Mouse (Mus musculus) cerebellum, postnatal 4 days (tissue): Measurements from ENCODE around the gene Kcnk12.

Source experiments
- DNase-seq, 2 experiments: peaks; one replicate each; pipeline ENCODE4 v3.0.0; 2022; ENCODE audit warnings: low spot score in 2 of 2, mixed read lengths in 1 of 2

The Kcnk12 gene

DNA sequence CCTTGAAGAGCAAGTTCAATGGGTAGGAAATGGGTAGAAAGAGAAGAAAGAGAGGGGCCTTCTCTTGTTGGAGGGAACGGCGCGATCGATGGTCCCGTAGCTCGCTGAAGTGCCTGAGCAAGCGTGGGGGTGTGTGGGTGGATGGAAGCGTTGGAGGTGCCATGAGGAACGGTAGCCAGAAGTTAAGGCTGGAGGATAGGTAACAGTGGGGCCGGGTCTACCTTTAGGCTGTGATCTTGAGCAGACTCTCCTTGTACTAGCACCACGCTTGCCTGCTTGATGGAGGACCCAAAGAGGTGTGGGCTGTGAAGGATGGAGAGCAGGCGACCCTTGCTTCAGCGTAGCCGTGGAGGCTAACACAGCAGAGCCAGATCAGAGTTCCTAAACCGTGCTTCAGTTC lies 12.1 kb downstream of the Kcnk12 start:
- DNase-seq = no peak

DNA sequence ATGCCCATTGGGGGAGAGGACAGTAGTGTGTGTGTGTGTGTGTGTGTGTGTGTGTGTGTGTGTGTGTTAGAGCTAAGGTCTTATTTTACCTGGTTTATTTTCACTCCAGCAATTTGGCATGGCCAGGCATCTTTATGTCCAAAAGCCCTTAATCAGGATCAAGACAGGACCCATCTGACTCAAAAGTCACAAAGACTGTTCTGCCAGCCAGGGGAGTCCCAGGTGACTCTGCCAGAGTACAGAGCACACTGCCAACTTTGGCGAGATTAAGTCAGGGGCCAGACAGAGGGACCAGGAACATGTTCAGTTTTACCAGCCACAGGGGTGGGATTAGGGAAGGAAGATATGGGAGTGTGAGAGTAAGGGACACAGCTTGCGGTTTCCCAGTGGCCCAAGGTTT lies 12.9 kb downstream of the Kcnk12 start:
- no peak for DNase-seq

DNA sequence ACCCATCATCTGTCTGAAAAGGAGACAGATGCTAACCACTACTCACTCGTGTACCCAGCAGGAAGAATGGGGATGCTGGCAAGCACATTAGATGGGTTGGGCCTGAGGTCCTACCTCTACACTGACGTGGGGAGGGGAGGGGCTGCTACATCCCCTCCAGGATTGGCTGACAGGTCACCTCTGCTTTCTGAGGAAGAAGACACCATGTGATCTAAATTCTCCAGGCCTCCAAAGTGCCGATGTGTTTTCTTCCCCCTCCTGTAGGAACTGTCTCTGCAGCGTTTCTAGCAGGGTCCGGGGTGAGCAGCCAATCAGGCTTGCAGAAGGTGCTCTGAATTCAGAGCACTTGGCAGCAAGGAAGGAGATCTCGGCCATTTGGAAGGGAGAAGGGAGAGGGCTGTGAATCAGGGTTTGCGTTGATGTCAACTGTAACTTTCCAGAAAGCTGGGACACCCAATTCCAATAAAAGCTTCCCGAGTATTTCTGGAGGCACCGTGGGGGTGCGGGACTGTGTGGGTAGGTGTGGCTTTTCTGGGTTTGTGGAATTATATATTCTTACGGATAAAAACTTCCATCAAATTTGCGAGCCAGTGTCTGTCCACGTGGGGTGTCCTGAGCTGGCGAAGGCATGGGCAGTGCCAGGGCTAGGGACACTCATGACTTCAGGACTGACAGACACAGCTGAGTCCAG lies 13.5 kb downstream of the Kcnk12 start:
- DNase-seq = no peak

DNA sequence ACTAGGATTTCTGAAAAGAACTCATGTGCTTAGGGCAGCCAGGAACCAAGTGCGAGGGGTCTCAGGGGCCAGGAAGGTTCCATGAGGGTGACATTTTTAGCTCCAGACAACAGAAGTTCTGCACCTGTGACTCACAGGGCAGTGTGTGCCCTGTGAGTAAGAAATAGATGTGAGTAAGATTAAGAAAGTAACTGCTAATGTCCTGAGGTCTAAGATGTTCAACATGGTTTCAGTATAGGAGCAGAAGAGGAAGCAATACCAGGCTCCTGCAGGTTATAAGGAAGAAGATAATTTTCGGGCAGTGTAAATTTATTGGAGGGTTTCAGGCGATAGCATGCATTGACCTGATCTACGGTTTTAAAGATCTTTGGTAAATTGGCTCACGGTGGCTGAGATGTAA lies 16.6 kb downstream of the Kcnk12 start:
- DNase-seq = peak in 1 of 2 experiments; percentile 7

DNA sequence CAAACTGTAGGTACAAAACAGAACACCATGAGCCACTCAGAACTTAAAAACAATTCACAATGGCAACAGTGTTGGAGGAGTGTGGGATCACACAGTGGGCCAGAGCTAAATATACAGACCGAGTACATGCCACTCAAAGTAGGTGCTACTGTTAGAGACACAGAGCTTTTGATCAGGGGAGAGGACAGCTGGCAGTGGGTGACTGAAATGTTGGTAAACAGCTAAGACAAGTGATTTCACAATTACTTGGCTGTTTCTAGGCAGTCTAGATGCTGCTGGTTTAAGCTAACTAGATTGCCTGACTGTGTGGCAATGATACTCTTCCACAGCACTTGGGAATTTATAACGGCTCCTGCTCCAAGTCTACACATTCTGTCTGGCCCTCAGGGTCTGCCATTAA lies 17.6 kb downstream of the Kcnk12 start:
- DNase-seq = no peak

DNA sequence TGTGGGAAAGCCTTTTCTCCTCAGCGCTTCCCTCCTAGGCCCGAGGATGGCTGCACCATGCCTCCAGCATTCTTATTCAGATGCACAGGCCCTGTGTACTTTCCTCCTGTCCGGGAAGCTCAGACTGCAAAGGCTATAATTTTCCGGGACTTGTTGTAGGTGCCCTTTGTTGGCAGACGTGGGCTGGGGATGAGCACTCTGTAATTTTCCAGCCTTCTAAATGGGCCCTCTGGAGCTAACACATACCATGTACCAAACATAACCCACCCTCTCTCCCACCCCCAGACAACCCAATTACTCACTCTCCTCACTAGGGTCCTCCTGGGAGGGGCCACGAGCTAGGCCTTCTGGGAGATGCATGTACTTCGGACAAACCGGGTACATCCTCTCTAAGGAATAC lies 22.8 kb downstream of the Kcnk12 start:
- no peak for DNase-seq

DNA sequence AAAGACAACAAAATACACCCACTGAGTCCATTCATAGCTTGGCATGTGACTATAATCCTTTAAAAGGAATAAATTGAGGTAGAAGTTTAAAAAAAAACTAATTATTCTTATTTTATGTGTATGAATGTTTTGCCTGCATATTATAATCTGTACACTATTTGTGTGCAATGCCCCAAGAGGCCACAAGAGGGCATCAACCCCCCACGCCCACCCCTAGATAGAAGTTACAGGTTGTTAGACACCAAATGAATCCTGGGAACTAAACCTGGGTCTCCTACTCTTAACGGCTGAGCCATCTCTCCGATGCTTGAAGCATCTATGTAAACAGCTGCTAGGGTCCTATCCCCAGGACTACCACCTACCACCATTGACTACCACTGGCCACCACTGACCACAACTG lies 24.6 kb downstream of the Kcnk12 start:
- no peak for DNase-seq

DNA sequence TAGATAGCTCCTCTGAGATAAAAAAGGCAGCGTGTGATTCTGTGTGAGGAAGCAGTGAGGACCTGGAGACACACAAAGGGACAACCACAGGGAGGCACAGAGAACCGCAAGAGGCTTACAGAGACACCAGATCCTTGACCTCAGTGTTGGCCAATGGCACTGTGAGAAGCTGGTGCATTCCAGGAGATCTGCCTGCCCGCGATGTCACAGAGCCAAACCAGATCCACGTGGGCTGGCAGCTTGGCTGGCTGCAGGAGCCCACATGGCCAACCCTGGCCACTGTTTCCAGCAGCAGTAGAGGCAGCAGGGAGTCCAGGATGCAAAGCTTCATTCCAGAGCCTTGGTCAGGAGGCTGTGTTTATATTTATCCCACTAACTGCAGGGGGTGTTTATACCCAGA lies 27.0 kb downstream of the Kcnk12 start:
- peak in 1 of 2 experiments; percentile 46 for DNase-seq

DNA sequence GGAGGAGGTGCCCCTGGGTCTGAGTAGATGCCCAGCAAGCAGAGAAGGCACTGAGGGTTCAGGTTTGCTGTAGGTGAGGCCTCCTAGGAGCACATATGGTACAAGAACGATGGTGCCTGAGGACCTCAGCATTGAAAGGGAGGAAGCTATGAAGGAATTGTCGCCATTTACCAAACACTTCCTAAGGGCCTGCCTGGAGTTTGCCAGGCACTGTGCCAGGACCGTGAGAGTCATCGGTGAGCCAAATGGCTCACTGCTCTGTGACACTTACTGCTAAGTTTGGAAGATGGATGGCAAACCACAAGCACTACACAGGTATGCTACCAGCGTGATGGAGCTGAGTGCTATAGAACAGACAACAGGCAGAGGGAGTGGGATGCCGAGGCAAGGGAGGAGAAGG lies 30.9 kb downstream of the Kcnk12 start:
- DNase-seq = no peak

DNA sequence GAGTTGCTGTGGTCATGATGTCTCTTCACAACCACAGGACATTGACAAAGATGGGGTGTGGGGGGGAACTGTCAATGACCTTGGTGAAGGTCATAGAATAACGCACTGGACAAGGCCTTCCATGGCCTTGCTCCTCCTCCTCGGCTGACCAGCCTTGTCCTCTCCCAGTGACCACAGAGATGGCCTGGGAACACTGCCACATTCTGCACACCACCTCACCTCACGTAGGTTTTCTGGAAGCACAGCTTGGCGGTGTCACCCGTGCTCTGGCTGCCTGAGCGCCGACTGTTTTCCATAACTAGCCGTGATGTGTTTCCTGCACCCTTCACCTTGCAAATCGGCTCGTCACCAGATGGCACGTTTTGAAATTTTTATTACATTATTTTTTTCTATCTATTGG lies 32.8 kb downstream of the Kcnk12 start:
- no peak for DNase-seq

DNA sequence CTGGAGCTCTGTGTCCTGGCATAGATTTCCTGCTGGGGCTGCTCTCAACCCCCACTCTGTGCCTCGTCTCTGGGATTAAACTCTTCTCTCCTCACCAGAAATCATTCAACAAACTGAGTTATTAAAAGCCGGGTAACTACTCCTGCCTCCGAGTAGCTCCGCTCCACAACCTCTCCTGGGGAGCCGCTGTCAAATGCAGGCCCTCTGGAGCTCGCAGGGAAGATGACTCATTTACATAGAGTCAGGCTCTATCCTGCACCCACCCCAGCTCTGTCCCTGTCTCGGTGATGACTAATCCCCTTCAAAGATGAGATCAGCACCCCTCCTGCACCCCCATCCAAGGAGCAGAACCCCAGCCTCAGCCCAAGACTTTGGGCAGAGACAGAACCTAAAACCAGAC lies 34.6 kb downstream of the Kcnk12 start:
- no peak for DNase-seq

DNA sequence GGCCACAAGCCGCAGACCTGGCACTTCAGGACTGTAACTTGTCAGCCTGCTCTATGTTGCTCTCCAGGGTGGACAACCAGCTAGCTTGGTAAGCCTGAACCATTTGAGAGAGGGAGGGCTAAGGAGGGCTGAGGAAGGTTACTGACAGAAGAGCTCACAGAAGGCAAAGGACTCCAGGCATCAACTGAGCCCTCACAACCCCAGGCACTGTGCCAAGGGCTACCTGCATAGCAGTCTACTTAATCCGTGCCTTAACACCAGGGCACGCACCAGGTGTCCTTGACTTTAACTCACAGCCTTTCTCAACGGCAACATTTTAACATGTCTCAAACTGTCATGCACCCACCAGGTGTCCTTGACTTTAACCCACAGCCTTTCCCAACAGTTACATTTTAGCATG lies 37.5 kb downstream of the Kcnk12 start:
- DNase-seq = no peak

DNA sequence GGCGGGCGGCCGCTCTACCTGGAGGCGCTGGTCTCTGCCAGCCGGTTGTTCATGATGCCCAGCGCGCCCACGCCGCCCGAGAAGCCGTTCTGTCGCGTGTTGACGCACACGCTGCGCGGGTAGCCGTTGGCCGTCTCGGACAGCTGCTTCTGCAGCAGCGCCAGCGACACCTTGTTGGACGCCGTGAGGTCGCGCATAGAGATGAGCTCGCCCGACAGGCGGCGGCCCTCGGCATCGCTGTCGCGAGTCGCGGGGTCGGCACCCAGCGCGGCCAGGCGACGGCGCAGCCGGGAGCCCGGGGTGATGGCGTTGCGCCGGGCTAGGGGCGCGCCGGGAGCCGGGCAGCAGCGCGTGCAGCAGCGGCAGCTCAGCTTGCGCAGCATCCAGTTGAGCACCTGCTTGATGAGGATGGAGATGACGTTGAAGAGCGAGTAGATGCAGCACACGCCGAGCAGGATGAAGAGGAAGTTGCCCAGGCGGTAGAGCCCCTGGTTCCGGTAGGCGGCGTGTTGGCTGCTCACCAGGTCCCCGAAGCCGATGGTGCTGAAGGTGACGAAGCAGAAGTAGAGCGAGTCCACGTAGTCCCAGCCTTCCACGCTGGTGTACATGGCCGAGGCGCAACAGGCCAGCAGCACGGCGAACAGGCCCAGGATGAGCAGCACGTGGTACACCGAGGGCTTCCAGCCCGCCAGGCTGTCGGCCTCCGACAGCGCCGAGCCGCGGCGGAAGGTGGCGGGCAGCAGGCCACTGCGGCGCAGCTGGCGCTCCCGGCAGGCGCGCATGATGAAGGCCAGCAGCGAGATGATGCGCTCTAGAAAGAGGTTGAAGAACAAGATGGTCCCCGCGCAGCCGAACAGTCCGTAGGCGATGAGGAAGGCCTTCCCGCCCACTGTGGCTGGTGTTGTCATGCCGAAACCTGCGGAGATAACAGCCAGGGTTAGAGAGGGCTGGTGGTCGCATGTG lies 51.6 kb downstream of the Kcnk12 start:
- peak; percentile 40 to 62 for DNase-seq

DNA sequence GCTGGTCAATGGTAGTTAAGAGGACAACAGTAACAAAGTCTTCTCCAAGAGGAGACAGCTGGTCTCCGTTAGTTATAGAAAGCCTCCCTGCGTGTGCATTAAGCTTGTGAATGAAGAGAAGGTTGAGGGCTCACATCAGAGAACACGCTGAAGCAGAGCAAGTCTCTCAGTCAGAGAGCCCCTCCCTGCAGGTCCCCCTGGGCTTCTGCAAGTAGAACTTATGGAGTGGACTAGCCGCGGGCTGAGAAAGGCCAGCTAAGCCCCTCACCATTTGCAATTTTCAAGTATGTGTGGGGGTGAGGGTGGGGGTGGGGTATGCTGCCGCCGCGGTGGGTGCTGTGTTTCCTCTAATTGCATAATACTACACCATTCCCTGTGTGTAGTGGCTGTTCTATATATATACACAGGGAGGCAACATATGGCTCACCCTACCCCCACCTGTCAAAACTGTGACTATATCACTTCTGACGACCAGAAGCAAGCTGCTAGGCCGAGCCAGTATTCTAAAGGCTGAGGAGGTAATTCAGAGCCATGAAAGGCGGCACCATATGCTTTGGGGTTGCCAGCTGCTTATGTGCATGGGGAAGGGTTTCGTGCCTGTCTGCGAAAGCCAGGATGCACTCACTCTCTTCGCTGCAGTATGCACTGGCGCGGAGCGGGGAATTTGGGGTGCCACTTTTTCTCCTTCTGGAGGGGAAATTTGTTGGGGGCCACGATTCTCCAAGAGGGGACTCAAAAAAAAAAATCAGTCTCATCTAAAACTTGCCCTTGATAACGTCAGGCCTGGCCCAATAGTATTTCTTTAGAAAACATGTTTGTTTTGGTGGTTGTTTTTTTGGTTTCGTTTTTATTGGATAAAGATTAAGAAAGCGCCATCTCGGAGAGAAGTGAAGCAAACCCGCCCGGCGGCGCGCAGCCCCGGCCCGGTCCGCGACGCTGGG lies 52.5 kb downstream of the Kcnk12 start:
- DNase-seq = peak in 1 of 2 experiments; percentile 40

DNA sequence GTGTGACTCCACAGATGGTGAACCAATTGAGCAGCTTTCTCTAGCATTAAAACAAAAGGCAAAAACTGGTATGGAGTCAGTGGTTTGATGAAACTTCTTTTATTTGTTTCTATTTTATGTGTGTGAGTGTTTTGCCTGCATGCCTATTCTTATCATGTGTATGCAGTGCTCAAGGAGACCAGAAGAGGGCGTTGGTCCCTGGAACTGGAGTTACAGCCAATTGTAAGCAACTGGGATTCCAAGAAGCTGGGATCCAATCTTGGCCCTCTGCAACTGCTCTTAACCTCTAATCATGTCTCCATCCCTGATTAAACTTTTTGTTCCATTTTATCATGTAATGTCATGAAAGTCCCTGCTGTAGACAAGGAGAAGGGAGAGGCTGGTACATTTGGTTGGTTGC lies 58.0 kb downstream of the Kcnk12 start:
- no peak for DNase-seq

DNA sequence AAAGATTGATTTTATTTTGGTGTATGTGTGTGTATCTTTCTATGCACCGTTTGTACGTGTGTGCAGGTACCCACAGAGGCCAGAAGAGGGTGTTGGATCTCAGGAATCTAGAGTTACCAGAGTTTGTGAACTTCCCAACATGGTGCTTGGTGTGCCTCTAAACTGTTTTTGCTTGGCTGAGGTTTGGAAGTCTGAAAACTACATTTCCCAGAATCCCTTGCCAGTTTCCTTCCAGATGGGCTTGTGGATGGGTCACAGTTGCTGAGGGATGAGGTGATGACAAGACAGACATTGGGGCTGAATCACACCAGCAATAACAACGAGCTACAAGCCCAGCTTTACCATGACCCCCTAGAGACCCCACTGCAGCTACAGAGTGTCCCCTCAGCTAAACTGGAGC lies 60.6 kb downstream of the Kcnk12 start:
- no peak for DNase-seq

DNA sequence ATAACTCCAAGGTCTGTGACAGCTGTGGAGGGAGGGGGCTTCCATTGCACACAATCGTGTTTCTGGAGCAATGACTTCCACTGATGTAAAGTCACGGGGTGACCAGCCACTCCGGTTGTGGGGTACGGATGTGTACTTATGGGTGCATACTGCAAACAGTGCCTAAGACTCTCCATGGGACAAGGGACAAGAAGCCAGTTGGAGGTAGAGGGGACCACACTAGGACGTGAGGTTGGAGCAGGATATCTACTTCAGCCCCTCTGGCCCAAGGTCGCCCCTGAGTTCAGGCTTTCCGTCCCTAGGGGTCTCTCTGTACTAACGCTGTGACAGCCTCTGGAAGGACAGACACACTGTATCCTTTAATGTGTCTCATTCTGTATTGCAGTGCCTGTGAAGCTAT lies 63.3 kb downstream of the Kcnk12 start:
- DNase-seq = no peak

DNA sequence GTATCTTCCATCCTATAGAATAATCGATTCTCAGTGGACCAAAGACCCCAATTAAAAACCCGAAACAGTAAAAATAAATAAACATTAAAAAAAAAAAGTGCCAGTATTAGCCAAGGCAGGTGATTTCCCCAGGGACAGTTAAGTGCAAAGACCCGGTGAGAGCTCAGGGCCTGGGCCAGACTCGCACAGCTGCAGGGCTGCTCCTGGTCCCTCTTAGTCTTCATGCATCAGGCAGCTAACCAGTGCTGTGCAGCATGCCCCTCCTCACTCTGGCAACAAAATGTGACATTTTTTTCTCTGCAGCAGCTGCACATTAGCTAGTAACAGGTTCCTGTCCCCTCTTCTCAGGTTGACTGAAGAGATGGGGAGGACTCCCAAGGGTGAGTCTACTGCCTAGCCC lies 65.8 kb downstream of the Kcnk12 start:
- DNase-seq = no peak

DNA sequence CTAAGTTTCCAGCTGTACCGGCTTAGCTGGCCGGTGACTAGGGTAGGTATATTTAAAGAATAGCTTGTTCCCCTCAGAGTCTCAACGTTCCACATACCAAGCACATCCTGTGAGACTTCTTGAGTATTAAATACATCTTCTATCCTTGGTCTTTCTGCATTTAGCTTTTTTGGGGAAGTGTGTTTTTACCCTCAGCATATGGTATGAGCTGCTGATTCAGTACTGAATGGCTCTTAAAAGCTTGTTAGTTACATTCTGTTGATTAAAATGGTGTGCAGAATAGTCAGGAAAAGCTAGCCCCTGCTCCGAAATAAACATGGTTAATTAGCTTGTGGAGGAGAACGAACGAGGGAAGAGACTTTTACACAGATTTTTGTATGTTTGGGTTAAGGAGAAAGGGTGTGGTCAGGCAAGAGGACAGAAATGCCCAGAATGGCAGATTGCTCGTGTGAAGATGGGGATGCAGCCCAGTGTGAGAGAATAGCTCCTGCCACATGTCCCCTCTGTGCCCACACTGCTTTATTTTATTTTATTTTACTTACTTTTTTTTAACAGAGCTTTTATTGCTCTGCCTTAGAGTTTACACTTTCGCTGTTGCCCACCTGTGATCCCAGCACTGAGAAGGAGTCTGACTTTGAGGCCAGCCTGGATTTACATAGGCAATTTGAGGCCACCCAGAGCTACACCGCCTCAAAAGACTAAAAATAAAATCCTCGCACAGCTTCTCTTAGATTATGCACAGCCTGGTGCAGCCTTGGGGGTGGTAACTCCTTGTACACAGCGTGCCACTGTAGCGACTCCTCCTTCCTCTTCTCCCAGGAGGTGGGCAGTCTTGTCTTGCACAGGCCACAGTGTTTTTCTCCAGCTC lies 71.1 kb downstream of the Kcnk12 start:
- no peak for DNase-seq

DNA sequence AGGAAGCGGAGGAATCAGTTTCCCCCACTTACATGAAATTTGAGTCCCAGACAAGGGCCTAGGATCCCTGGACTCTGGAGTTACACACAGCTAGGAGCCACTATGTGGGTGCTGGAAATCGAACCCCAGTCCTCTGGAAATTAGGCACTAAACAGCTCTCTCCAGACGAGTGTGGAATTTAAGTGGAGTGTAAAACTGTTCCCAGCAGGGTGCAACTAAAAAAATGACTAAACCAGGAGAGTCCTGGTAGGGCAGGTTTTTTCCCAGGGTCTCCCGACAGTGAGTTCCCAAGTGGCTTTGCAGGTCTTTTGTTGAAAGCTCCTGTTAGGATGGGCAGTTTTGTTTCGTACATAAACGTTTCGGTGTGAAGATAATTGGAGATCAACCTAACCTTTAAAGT lies 73.1 kb downstream of the Kcnk12 start:
- DNase-seq = no peak

DNA sequence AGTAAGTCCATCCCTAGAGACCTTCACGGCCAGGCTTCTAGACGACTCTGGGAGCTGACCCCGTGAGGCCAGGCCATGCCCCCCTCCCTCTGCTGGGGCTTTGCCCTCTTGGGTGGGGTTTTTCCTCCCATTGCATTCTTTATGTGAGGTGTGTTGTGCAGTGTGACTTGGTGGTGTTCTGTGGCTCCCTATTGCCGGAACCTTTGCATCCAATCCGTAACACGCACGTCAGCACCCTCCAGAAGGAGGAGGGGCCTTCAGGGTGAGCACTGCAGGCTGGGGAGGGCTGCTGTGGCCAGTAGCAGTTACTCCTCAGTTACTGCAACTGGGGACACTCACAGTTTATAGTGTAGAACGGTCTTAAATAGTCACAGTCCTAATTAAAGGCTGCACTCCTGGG lies 97.7 kb downstream of the Kcnk12 start:
- no peak for DNase-seq
